Mouse (Mus musculus) hindbrain, embryonic 13.5 days (tissue): ENCODE data around the gene Dennd4b. TPM values are rescaled to one million over a fixed set of nuclear protein-coding genes. Genes with fewer than 3 reads are reported as not detected.
"Not testable (repeated sequence)": the region's sequence is repeated elsewhere in the genome, so short reads cannot be mapped to it uniquely, and the experiment has no call there.

ENCODE experiments used
- ATAC-seq: fragments of 200-750 bp; cut with Nextera tagmentation; 2 replicates; pipeline ENCODE4 v1.8.0; 2017; ENCODE audit warnings: moderate TSS enrichment; ENCODE audit not compliant: low FRiP score
- H3K27ac ChIP-seq: fragments of 300-500 bp; sonication (generic); 2 replicates; pipeline ENCODE4 v1.5.1; 2015; ENCODE audit warnings: inconsistent platforms, mild to moderate bottlenecking, moderate library complexity
- H3K27me3 ChIP-seq: fragments of 300-500 bp; sonication (generic); 2 replicates; pipeline ENCODE4 v1.6.1; 2015; ENCODE audit warnings: mild to moderate bottlenecking, inconsistent platforms
- H3K36me3 ChIP-seq: fragments of 300-500 bp; sonication (generic); 2 replicates; pipeline ENCODE4 v1.6.1; 2015; ENCODE audit warnings: mild to moderate bottlenecking, inconsistent platforms
- H3K4me1 ChIP-seq: fragments of 300-500 bp; sonication (generic); replicated peaks from 2 replicates; pipeline ENCODE4 v1.6.1; 2015; ENCODE audit warnings: inconsistent platforms
- H3K4me2 ChIP-seq: fragments of 300-500 bp; sonication (generic); 2 replicates; pipeline ENCODE4 v1.6.1; 2015; ENCODE audit warnings: inconsistent platforms, mild to moderate bottlenecking, moderate library complexity
- H3K4me3 ChIP-seq: fragments of 300-500 bp; sonication (generic); 2 replicates; pipeline ENCODE4 v1.5.1; 2015; ENCODE audit warnings: mild to moderate bottlenecking, inconsistent platforms
- H3K9ac ChIP-seq: fragments of 300-500 bp; sonication (generic); 2 replicates; pipeline ENCODE4 v1.6.1; 2015; ENCODE audit warnings: mild to moderate bottlenecking, inconsistent platforms
- H3K9me3 ChIP-seq: fragments of 300-500 bp; sonication (generic); 2 replicates; pipeline ENCODE4 v1.6.1; 2016; ENCODE audit warnings: inconsistent platforms
- WGBS: fragments of 180-500 bp; shearing (Covaris S2); methylation state at CpG from one replicate; pipeline ENCODE4 v1.1.7; 2015; 5-methylcytosine and 5-hydroxymethylcytosine counted together
- polyA plus RNA-seq: library from polyadenylated mRNA; unstranded; fragments of >200 nt; fragmentation: Nextera tagmentation; extraction: Ambion mirVana; gene quantifications from 2 replicates; pipeline ENCODE4 v1.2.1, GENCODE M21; 2015

Gene Dennd4b
- polyA plus RNA-seq, 1 experiment from 2014 or later = 4.6 TPM

- H3K4me3 ChIP-seq = no peak overlapping the region
These were observed 23.2 kb upstream of the Dennd4b start for GRCm38 (mm10) chr3:90241669-90242358.

GRCm38 (mm10) chr3:90242984-90243775, 21.8 kb upstream of the Dennd4b start, which contains the start of gene Creb3l4:
Gene Creb3l4, minus strand, starts transcription at chr3:90243512.
- WGBS = 4% methylated on average over 19 of the region's 19 CpGs
- peak within 1 kb of the TSS; percentile 5; the same call in 1 of the 2 replicates for H3K27ac ChIP-seq
- H3K27me3 ChIP-seq = no peaks in the 10 kb centered on the region

More at GRCm38 (mm10) chr3:90241669-90242358, 23.2 kb upstream of the Dennd4b start:
- no peak overlapping the region for H3K4me2 ChIP-seq
- no peak overlapping the region for H3K27ac ChIP-seq
- H3K36me3 ChIP-seq = no peaks in the 10 kb centered on the region
- no peaks in the 10 kb centered on the region for H3K27me3 ChIP-seq
- ATAC-seq = no peak
- H3K9ac ChIP-seq = no peak overlapping the region
- H3K9me3 ChIP-seq = no peaks in the 10 kb centered on the region
- H3K4me1 ChIP-seq = peaks cover 11% of the 10 kb centered on the region
- WGBS = 87% methylated on average over 10 of the region's 10 CpGs

GRCm38 (mm10) chr3:90245406-90245805, 19.6 kb upstream of the Dennd4b start:
- ATAC-seq = no peak
- WGBS = 77% methylated on average over 2 of the region's 2 CpGs
- H3K4me1 ChIP-seq = peaks cover 29% of the 10 kb centered on the region
- H3K9me3 ChIP-seq = no peaks in the 10 kb centered on the region
- no peak overlapping the region for H3K27ac ChIP-seq
- H3K4me3 ChIP-seq = no peak overlapping the region
- no peaks in the 10 kb centered on the region for H3K27me3 ChIP-seq
- no peak overlapping the region for H3K4me2 ChIP-seq
- H3K36me3 ChIP-seq = no peaks in the 10 kb centered on the region
- H3K9ac ChIP-seq = no peak overlapping the region

More at GRCm38 (mm10) chr3:90242984-90243775, 21.8 kb upstream of the Dennd4b start, which contains the start of gene Creb3l4:
- Histone ChIP-seq H3K36me3 (no peaks in the 10 kb centered on the region), H3K9ac (peak within 1 kb of the TSS; percentile 64), H3K4me2 (peak within 1 kb of the TSS; percentile 60), H3K9me3 (no peaks in the 10 kb centered on the region), H3K4me1 (peaks cover 15% of the 10 kb centered on the region), H3K4me3 (peak within 1 kb of the TSS; percentile 36)
- peak; percentile 56 for ATAC-seq

GRCm38 (mm10) chr3:90247630-90247959, 17.4 kb upstream of the Dennd4b start:
- Histone ChIP-seq H3K4me3 (peak overlapping the region; percentile 65), H3K27ac (peak overlapping the region; percentile 94), H3K4me1 (peaks cover 37% of the 10 kb centered on the region), H3K27me3 (no peaks in the 10 kb centered on the region), H3K36me3 (peaks cover 14% of the 10 kb centered on the region), H3K4me2 (peak overlapping the region; percentile 89), H3K9ac (peak overlapping the region; percentile 83), H3K9me3 (no peaks in the 10 kb centered on the region)
- ATAC-seq = no peak; the same call in none of the 2 replicates
- WGBS = 0% methylated on average over 3 of the region's 3 CpGs

- peak; percentile 94 for ATAC-seq
- peaks cover 14% of the 10 kb centered on the region for H3K36me3 ChIP-seq
- H3K9me3 ChIP-seq = no peaks in the 10 kb centered on the region
- H3K9ac ChIP-seq = peak within 1 kb of the TSS; percentile 83
- under 1% methylated on average over 42 of the region's 44 CpGs for WGBS
- H3K27me3 ChIP-seq = no peaks in the 10 kb centered on the region
- peak within 1 kb of the TSS; percentile 89 for H3K4me2 ChIP-seq
- H3K4me1 ChIP-seq = peaks cover 32% of the 10 kb centered on the region
- peak within 1 kb of the TSS; percentile 65 for H3K4me3 ChIP-seq
- peak within 1 kb of the TSS; percentile 94 for H3K27ac ChIP-seq
These were observed 16.8 kb upstream of the Dennd4b start, which contains the start of gene Slc39a1 for GRCm38 (mm10) chr3:90247960-90248745. Gene Slc39a1, plus strand, starts transcription at chr3:90248172.

- H3K9ac ChIP-seq = peak overlapping the region; percentile 83
- 8% methylated on average over 10 of the region's 10 CpGs for WGBS
- no peak for ATAC-seq
These were observed 16.3 kb upstream of the Dennd4b start for GRCm38 (mm10) chr3:90248746-90249100.

GRCm38 (mm10) chr3:90250791-90251190, 14.2 kb upstream of the Dennd4b start:
- H3K4me1 ChIP-seq = peaks cover 42% of the 10 kb centered on the region
- no peak overlapping the region for H3K9ac ChIP-seq
- 89% methylated on average over 6 of the region's 6 CpGs for WGBS
- no peaks in the 10 kb centered on the region for H3K9me3 ChIP-seq
- no peaks in the 10 kb centered on the region for H3K27me3 ChIP-seq
- no peak overlapping the region for H3K4me2 ChIP-seq
- peaks cover 14% of the 10 kb centered on the region for H3K36me3 ChIP-seq
- no peak overlapping the region for H3K4me3 ChIP-seq
- H3K27ac ChIP-seq = no peak overlapping the region
- ATAC-seq = no peak

More at GRCm38 (mm10) chr3:90248746-90249100, 16.3 kb upstream of the Dennd4b start:
- H3K36me3 ChIP-seq = peaks cover 14% of the 10 kb centered on the region
- peak overlapping the region; percentile 94 for H3K27ac ChIP-seq
- no peaks in the 10 kb centered on the region for H3K9me3 ChIP-seq
- H3K4me2 ChIP-seq = peak overlapping the region; percentile 89
- H3K4me3 ChIP-seq = peak overlapping the region; percentile 65
- H3K4me1 ChIP-seq = peaks cover 31% of the 10 kb centered on the region
- no peaks in the 10 kb centered on the region for H3K27me3 ChIP-seq

- H3K4me1 ChIP-seq = peaks cover 52% of the 10 kb centered on the region
- not testable (repeated sequence) for H3K27me3 ChIP-seq, ATAC-seq, H3K27ac ChIP-seq, H3K4me3 ChIP-seq, H3K9ac ChIP-seq, H3K4me2 ChIP-seq, H3K9me3 ChIP-seq
- H3K36me3 ChIP-seq = peaks cover 15% of the 10 kb centered on the region
- WGBS = 98% methylated on average over 9 of the region's 12 CpGs
These were observed 13.2 kb upstream of the Dennd4b start for GRCm38 (mm10) chr3:90251731-90252226.

GRCm38 (mm10) chr3:90252659-90253058, 12.3 kb upstream of the Dennd4b start:
- ATAC-seq, H3K27me3 ChIP-seq, H3K9me3 ChIP-seq, H3K4me2 ChIP-seq, H3K4me3 ChIP-seq, H3K27ac ChIP-seq, H3K9ac ChIP-seq: not testable (repeated sequence)
- peaks cover 24% of the 10 kb centered on the region for H3K36me3 ChIP-seq
- peaks cover 53% of the 10 kb centered on the region for H3K4me1 ChIP-seq
- 100% methylated on average over 2 of the region's 2 CpGs for WGBS

GRCm38 (mm10) chr3:90253174-90253573, 11.8 kb upstream of the Dennd4b start:
- ATAC-seq = peak; percentile 2; the same call in 1 of the 2 replicates
- Histone ChIP-seq H3K4me3 (peak overlapping the region; percentile 91; the same call in 1 of the 2 replicates), H3K36me3 (peaks cover 29% of the 10 kb centered on the region), H3K4me1 (peaks cover 52% of the 10 kb centered on the region), H3K4me2 (peak overlapping the region; percentile 78)
- not testable (repeated sequence) for H3K27me3 ChIP-seq, H3K9me3 ChIP-seq, H3K27ac ChIP-seq, H3K9ac ChIP-seq
- 68% methylated on average over 1 of the region's 1 CpGs for WGBS

GRCm38 (mm10) chr3:90253653-90254418, 11.1 kb upstream of the Dennd4b start, which contains the start of gene Crtc2:
Gene Crtc2, plus strand, starts transcription at chr3:90254163.
- Histone ChIP-seq H3K9me3 (no peaks in the 10 kb centered on the region), H3K4me2 (peak within 1 kb of the TSS; percentile 78), H3K36me3 (peaks cover 36% of the 10 kb centered on the region), H3K9ac (peak within 1 kb of the TSS; percentile 96), H3K27ac (peak within 1 kb of the TSS; percentile 91), H3K4me1 (peaks cover 46% of the 10 kb centered on the region), H3K4me3 (peak within 1 kb of the TSS; percentile 91), H3K27me3 (no peaks in the 10 kb centered on the region)
- peak; percentile 98 for ATAC-seq
- 2% methylated on average over 38 of the region's 40 CpGs for WGBS
